Mouse (Mus musculus) MEL (cell line): Measurements from ENCODE around the gene Dnm1. TPM values are rescaled to one million over a fixed set of nuclear protein-coding genes. Genes with fewer than 3 reads are reported as not detected.

Experiments used
- DNase-seq: peaks from one replicate; pipeline ENCODE4 v3.0.0; 2011; ENCODE audit warnings: low read depth, low spot score
- H3K27ac ChIP-seq: 2 replicates; pipeline ENCODE4 v1.5.1; 2012; ENCODE audit warnings: low read depth, mild to moderate bottlenecking, control low read depth, low read length, moderate library complexity; ENCODE audit not compliant: control insufficient read depth
- H3K27me3 ChIP-seq, 2 experiments: fragments of 150-350 bp in 1 of 2; sonication (generic) in 1 of 2; 2 replicates each; pipeline ENCODE4 v1.6.1; 2012; ENCODE audit warnings: low read length in 2 of 2, mild to moderate bottlenecking in 2 of 2, improper control_type of control experiment in 1 of 2, moderate library complexity in 1 of 2; ENCODE audit not compliant: insufficient read depth in 2 of 2, control insufficient read depth in 1 of 2
- H3K36me3 ChIP-seq, 2 experiments: 2 replicates each; pipeline ENCODE4 v1.6.1; 2012 to 2014; ENCODE audit warnings: low read length in 2 of 2, improper control_type of control experiment in 1 of 2, inconsistent platforms in 1 of 2, mild to moderate bottlenecking in 1 of 2; ENCODE audit not compliant: insufficient read depth in 2 of 2, control insufficient read depth in 1 of 2
- H3K4me1 ChIP-seq, 2 experiments: fragments of 150-350 bp in 1 of 2; sonication (generic) in 1 of 2; 2 replicates each; pipeline ENCODE4 v1.6.1; 2012; ENCODE audit warnings: low read length in 2 of 2, improper control_type of control experiment in 1 of 2, mild to moderate bottlenecking in 1 of 2; ENCODE audit not compliant: insufficient read depth in 2 of 2, control insufficient read depth in 1 of 2
- H3K4me3 ChIP-seq, 2 experiments: fragments of 150-350 bp in 1 of 2; sonication (generic) in 1 of 2; 2 replicates each; pipeline ENCODE4 v1.5.1; 2012; ENCODE audit warnings: low read depth in 2 of 2, low read length in 2 of 2, mild to moderate bottlenecking in 2 of 2, moderate library complexity in 2 of 2, control low read depth in 1 of 2, improper control_type of control experiment in 1 of 2; ENCODE audit not compliant: control insufficient read depth in 1 of 2, insufficient read depth in 1 of 2
- H3K79me2 ChIP-seq: 2 replicates; pipeline ENCODE4 v1.6.1; 2012; ENCODE audit warnings: mild to moderate bottlenecking, low read length, moderate library complexity; ENCODE audit not compliant: control insufficient read depth, poor library complexity, insufficient read depth
- H3K9ac ChIP-seq: 2 replicates; pipeline ENCODE4 v1.6.1; 2012; ENCODE audit warnings: low read depth, mild to moderate bottlenecking, control low read depth, low read length, moderate library complexity; ENCODE audit not compliant: control insufficient read depth, poor library complexity, severe bottlenecking
- H3K9me3 ChIP-seq: fragments of 150-350 bp; sonication (generic); replicated peaks from 2 replicates; pipeline ENCODE4 v1.6.1; 2012; ENCODE audit warnings: mild to moderate bottlenecking, low read length, improper control_type of control experiment, moderate library complexity; ENCODE audit not compliant: insufficient read depth
- CHD1 ChIP-seq: IDR thresholded peaks from 2 replicates; pipeline ENCODE4 v1.6.1; 2012; ENCODE audit warnings: low read depth, mild to moderate bottlenecking, inconsistent platforms, low read length, improper control_type of control experiment
- CHD2 ChIP-seq: IDR thresholded peaks from 2 replicates; pipeline ENCODE4 v1.6.1; 2011; ENCODE audit warnings: low read length, improper control_type of control experiment
- E2F4 ChIP-seq: IDR thresholded peaks from 2 replicates; pipeline ENCODE4 v1.6.1; 2011; ENCODE audit warnings: low read depth, low read length, improper control_type of control experiment, borderline replicate concordance
- EP300 ChIP-seq, 2 experiments: IDR thresholded peaks; 2 replicates each; pipeline ENCODE4 v1.6.1; 2011; ENCODE audit warnings: improper control_type of control experiment in 2 of 2, low read length in 2 of 2, low read depth in 1 of 2, mild to moderate bottlenecking in 1 of 2
- GATA1 ChIP-seq: IDR thresholded peaks from 2 replicates; pipeline ENCODE4 v1.6.1; 2011; ENCODE audit warnings: low read depth, low read length, improper control_type of control experiment
- JUND ChIP-seq: IDR thresholded peaks from 2 replicates; pipeline ENCODE4 v1.6.1; 2011; ENCODE audit warnings: low read depth, mild to moderate bottlenecking, improper control_type of control experiment, low read length
- MAFK ChIP-seq: IDR thresholded peaks from 2 replicates; pipeline ENCODE4 v1.6.1; 2011; ENCODE audit warnings: low read depth, mild to moderate bottlenecking, low read length, improper control_type of control experiment, borderline replicate concordance
- MAX ChIP-seq: IDR thresholded peaks from 2 replicates; pipeline ENCODE4 v1.6.1; 2011; ENCODE audit warnings: low read length, improper control_type of control experiment
- MEF2A ChIP-seq: IDR thresholded peaks from 2 replicates; pipeline ENCODE4 v1.6.1; 2014; ENCODE audit warnings: low read depth, mild to moderate bottlenecking, inconsistent platforms, low read length, improper control_type of control experiment; ENCODE audit not compliant: poor library complexity, insufficient replicate concordance, severe bottlenecking; ENCODE audit errors: extremely low read depth
- MXI1 ChIP-seq: IDR thresholded peaks from 2 replicates; pipeline ENCODE4 v1.6.1; 2011; ENCODE audit warnings: mild to moderate bottlenecking, low read depth, low read length, improper control_type of control experiment
- POLR2A ChIP-seq, 2 experiments: IDR thresholded peaks; 2 replicates each; pipeline ENCODE4 v1.6.1; 2011 to 2012; ENCODE audit warnings: low read length in 2 of 2, mild to moderate bottlenecking in 2 of 2, control low read depth in 1 of 2, improper control_type of control experiment in 1 of 2, low read depth in 1 of 2, moderate library complexity in 1 of 2; ENCODE audit not compliant: control insufficient read depth in 1 of 2, insufficient read depth in 1 of 2, poor library complexity in 1 of 2
- POLR2AphosphoS2 ChIP-seq: IDR thresholded peaks from 2 replicates; pipeline ENCODE4 v1.6.1; 2011; ENCODE audit warnings: low read length, improper control_type of control experiment
- RAD21 ChIP-seq: IDR thresholded peaks from 2 replicates; pipeline ENCODE4 v1.6.1; 2011; ENCODE audit warnings: mild to moderate bottlenecking, low read depth, low read length, improper control_type of control experiment
- RCOR1 ChIP-seq: IDR thresholded peaks from 2 replicates; pipeline ENCODE4 v1.6.1; 2012; ENCODE audit warnings: low read depth, mild to moderate bottlenecking, inconsistent platforms, low read length, improper control_type of control experiment
- SIN3A ChIP-seq: IDR thresholded peaks from 2 replicates; pipeline ENCODE4 v1.6.1; 2012; ENCODE audit warnings: low read length, improper control_type of control experiment, inconsistent platforms
- TAL1 ChIP-seq: IDR thresholded peaks from 2 replicates; pipeline ENCODE4 v1.6.1; 2012; ENCODE audit warnings: mild to moderate bottlenecking, inconsistent platforms, low read length, moderate library complexity, mixed read lengths
- TBP ChIP-seq: IDR thresholded peaks from 2 replicates; pipeline ENCODE4 v1.8.0; 2011; ENCODE audit warnings: low read depth, low read length, improper control_type of control experiment
- USF1 ChIP-seq: IDR thresholded peaks from 2 replicates; pipeline ENCODE4 v1.6.1; 2014; ENCODE audit warnings: low read depth, mild to moderate bottlenecking, inconsistent platforms, low read length, improper control_type of control experiment, moderate library complexity
- ZC3H11A ChIP-seq: IDR thresholded peaks from 2 replicates; pipeline ENCODE4 v1.6.1; 2012; ENCODE audit warnings: low read depth, mild to moderate bottlenecking, inconsistent platforms, low read length, improper control_type of control experiment
- ZMIZ1 ChIP-seq: IDR thresholded peaks from 2 replicates; pipeline ENCODE4 v1.6.1; 2012; ENCODE audit warnings: low read depth, mild to moderate bottlenecking, inconsistent platforms, low read length, improper control_type of control experiment, moderate library complexity
- ZNF384 ChIP-seq: IDR thresholded peaks from 2 replicates; pipeline ENCODE4 v1.6.1; 2012; ENCODE audit warnings: low read depth, mild to moderate bottlenecking, inconsistent platforms, low read length, improper control_type of control experiment
- polyA plus RNA-seq, 2 experiments: library from polyadenylated mRNA; stranded (reverse) in 1 of 2; unstranded in 1 of 2; fragments of >175 nt in 1 of 2; fragments of >200 nt in 1 of 2; gene quantifications; 2 replicates each; pipeline versions ENCODE4 v1.2.1 to v1.2.4; 2012; ENCODE audit warnings: low replicate concordance in 2 of 2, low read depth in 1 of 2; ENCODE audit not compliant: insufficient read length in 2 of 2, insufficient read depth in 1 of 2, missing spikeins in 1 of 2
- total RNA-seq: library from RNA; depleted of rRNA; stranded (reverse); fragments of 300-350 nt; gene quantifications from 2 replicates; pipeline ENCODE4 v1.2.3, GENCODE M21; 2012

The Dnm1 gene
- total and polyA plus RNA-seq, 3 experiments: 0.42 to 5.0 TPM; not detected in 1

DNA sequence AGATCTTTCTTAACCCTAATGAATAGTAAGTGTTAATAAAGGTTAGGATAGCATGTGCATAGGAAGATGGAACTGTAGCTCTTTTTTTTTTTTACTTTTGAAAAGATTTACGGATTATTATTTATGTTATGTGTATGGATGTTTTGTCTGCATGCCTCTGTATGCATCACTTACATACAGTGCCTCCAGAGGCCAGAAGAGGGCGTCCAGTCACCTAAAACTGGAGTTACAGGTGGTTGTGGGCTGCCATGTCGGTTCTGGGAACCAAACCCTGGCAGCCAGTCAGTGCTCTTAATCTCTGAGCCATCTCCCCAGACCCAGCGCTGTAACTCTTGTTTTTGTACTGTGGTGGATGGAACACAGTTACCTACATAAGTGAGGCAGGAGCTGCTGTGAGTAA is 28.8 kb downstream of the Dnm1 start (continued):
- no peak for TF ChIP-seq MEF2A
- no peak for TF ChIP-seq CHD1
- TF ChIP-seq, all 39 proteins: peak for 4

DNA sequence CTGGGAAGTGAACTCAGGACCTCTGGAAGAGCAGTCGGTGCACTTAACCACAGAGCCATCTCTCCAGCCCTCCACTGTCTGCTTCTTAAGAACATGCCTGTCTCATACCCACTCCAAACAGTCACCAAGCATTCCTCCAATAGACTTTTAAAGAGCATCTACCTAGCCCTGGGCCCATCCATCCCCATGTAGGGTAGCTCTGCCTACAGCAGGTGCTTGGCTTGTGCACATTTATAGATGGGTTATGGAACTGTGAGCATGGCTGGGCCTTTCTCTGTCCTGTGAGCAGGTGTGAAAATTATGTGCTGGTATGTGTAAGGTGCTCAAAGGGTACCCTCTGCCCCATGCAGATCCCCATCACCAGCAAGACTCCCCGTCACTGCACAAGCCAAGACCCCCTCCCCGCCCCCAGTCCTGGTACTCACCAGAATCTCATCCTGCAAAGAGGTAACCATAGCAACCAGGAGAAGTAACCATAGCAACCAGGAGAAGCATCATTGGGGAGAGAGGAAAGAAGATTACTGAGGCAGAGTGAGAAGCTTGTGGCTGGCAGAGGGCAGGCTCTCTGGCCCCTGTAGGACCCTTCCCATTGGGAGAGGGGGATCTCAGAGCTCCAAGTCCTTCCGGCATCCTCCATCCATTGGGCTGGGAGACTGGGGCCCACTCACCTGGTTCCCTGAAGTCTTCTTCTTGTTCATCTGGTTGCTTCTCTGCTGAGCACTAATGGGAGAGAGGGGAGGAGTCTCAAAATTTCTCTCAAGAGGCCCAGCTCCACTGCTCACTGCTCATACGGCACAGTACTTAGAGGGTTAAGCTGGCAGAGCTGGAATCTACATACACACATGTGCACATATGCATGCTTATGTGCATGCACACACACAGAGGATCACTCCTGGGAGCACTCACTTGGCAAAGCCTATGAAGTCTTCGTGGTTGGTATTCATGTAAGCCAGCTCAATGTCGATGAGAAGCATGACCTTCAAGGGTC is 30.1 kb downstream of the Dnm1 start:
- H3K9me3 ChIP-seq: no peaks in the 10 kb centered on the region
- no peak overlapping the region for H3K9ac ChIP-seq
- TF ChIP-seq SIN3A: no peak
- no peak for TF ChIP-seq EP300 (IDR thresholded peaks at IDR 0.05; ENCODE audit: low read depth in 1 of 2, low read length in 2 of 2)
- no peak for TF ChIP-seq MAFK
- TF ChIP-seq ZNF384: no peak
- TF ChIP-seq ZC3H11A: no peak
- no peak for TF ChIP-seq MXI1
- no peak for TF ChIP-seq GATA1
- TF ChIP-seq TBP: no peak
- TF ChIP-seq TAL1: no peak
- no peak for TF ChIP-seq JUND
- no peak for TF ChIP-seq RCOR1
- no peak for TF ChIP-seq USF1
- no peak for TF ChIP-seq E2F4
- no peak for TF ChIP-seq POLR2A (IDR thresholded peaks at IDR 0.05; ENCODE audit: control insufficient read depth in 1 of 2, insufficient read depth in 1 of 2, low read depth in 1 of 2, low read length in 2 of 2, poor library complexity in 1 of 2)
- TF ChIP-seq POLR2AphosphoS2: no peak
- no peak for TF ChIP-seq RAD21
- TF ChIP-seq CHD2: no peak
- TF ChIP-seq ZMIZ1: no peak
- TF ChIP-seq MAX: no peak
- H3K4me1 ChIP-seq: no peaks in the 10 kb centered on the region
- no peak overlapping the region for H3K4me3 ChIP-seq
- no peak overlapping the region for H3K27ac ChIP-seq
- H3K27me3 ChIP-seq: peaks cover 1 to 3% of the 10 kb centered on the region in 2 experiments; a peak in 3 of 4 replicates
- H3K79me2 ChIP-seq: no peaks in the 10 kb centered on the region
- H3K36me3 ChIP-seq: no peaks in the 10 kb centered on the region
- no peak for DNase-seq
